Mouse (Mus musculus): ENCODE results near the gene Csnk1d.

The Csnk1d gene

DNA sequence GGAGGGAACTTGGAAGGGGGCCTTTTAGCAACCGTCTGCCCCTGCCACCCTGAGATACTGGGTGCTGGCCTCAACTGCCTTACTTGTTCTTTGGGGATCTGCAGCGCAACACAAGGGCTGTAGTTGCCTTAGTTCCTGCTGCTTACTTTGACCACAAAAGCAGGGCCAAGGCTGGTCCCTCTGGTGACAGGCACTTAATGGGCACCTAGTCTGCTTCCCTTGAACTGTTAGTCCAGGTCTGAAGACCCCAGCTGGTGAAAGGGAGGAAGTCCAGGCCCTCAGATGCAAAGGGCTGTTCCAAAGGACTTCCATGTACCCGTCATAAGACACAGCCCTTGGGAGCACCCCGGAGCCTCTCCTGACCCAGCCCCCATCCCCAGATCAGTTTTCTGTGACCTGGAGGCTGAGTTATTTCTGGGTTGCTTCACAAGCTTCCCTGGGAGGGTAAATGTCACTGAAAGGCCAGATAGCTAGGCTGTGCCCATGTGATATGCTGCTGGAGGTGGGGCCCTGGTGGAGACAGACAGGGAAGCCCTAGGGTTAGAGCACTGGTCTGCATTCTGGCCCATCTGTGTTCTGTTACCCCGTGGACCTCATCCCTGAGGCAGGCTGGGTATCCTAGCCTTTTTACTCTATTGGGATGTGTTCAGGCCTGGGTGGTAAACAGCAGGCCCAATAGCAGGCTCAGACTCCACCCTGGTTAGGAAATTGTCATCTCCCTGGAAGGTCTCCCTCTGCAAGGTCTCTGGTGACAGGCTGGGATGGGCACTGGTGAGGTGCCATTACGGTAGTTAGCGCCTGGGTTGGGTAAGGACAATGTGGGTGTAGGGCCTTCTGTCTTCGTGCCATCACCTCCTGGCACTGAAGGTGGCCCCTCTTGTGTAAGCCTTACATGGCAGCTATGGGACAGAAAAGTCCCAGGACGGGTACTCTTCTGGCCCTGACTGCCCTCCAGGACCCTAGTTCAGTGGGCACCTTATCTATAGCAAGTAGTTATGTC lies 39.1 kb downstream of the Csnk1d start:
- no peak for DNase-seq (ENCODE audit: low read depth, low spot score)

DNA sequence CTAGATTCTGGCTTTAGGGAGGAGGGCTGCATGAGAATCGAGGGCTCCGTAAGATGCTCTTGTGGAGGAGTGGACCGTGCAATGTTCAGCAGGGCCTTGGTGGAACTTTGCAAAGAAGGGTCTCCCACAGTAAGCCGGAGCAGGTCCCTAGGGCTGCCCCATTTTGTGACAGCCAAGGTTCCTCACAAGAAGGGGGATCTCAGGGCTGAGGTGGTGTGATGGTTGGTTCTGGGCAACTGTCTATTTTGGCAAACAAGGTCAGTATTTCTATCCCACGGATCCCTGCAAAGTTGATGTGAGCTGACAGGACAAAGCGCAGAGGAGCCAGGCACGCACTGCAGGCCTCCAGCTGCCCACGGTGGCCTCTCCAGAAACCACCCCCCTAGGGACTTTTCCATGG lies 39.9 kb downstream of the Csnk1d start:
- DNase-seq (ENCODE audit: low read depth, low spot score): no peak

DNA sequence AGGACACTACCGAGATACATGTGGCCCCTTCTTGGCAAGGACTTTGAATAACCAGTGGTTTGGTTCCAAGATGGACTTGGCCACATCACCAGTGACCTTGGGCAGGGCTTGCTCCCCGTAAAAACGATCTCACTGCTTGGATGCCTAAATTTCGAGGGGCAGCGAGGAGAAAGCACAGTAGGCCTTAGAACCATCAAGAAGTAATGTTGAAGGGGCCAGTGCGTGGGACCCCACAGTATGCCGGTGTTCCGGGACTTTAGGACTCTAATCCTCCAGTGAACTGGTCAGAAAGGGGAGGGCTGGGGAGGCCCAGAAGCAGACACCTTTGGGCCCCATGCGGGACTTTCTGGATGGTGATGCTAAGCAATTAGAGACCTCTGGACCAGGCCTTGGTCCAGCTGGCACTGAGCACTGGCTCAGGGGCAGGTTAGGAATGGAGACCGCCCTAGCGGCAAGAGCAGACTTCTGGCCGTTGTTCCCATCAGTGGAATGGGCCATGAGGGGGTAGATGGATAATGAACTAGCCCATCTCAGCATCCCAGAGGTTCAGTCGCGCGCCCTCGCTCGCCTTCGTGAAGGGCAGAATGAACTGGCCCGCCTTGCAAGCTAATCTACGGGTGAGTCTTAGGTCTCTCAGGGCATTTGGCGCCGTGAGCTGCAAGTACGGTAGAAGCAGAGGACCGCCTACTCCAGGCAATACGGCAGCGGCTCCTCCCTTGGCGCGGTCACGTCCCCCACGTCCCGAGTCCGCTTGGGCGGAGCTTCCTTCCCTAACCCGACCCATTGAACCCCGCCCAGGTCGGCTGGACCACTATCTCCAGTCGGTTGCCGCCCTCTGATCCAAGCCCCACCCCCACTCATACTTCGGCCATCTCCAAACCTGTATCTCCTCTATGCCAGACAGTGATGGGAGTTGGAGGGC lies 40.6 kb downstream of the Csnk1d start:
- DNase-seq (ENCODE audit: low read depth, low spot score): peak; percentile 61

DNA sequence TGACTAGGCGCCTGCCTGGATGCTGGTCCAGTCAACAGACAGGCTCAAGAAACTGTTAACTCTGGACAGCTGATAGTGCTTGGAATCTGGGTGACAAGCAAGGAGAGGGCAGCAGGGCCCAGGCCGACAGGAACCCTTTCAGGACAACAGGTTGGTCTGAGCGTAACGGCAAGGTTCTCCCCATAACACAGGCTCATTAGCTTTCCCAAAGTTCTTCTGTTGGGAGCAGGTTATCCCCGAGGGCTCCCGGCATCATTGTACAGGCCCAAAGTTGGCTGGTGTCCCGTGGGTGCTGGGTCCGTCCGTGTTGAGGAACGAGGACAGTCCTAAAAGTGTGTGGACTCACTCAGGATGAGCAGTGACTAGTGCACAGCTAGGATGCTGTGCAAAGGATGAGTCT lies 41.3 kb downstream of the Csnk1d start:
- no peak for DNase-seq (ENCODE audit: low read depth, low spot score)

DNA sequence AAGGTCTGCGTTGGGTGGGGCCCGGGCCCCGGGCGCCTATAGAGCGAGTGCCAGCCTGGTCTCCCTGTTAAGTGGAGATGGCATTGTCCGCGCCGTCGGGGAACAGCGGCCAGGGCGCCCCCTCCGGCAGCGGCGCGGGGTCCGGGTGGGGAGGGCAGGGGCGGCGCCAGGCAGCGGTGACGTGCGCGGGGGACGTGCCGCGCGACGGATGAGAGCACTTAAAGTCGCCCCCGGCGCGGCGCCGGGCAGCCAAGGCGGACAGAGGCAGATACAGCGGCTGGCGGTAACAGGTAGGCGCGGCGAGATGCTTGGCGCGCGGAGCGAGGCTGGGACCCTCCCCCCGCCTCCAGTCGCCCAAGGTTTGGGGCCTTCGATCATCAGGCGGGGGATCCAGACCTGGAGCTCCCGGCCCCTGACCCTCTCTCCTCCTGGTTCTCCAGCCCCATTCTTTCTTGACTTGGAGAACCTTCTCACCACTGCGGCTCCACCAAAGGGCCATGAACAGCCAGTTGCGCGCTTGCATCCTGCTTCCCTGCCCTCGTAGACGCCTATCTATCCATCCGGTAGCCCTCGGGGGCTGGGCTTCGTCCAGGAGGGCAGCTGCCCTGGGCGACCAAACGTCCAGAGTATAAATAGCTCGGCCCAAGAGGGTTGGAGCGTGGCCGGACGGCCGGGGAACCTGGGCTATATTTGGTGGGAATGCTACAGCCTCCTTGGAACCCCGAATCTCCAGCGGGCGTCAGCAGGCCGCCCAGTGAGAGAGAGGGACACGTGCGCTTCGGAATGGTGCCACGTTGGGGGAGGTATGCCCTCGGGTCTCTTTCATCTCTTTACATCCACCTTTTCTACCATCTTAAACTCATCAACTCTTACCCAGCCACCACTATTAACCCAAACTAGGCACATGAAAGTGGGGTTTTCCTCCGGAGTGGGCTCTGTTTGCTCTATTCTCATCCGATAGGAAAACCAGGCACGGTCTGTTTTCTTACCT lies 42.0 kb downstream of the Csnk1d start:
- DNase-seq (ENCODE audit: low read depth, low spot score): no peak

DNA sequence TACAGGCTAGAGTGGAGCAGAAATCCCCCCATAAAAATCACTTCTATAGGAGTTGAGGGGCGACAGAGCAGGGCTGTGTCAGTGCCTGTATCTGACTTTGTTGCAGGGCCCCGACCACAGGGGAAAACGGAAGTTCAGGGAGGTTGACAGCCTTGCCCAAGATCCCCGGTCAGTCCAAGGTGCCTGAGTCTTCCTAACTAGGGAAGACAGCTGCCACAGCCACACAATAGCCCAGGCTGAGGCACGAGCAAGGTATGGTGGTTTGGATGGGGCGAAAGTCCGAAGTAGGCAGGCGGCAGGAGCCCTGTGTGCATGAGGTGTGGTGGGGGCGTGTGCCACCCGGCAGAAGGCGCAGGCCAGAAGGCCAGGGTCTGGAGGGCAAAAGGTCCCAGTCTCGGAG lies 42.8 kb downstream of the Csnk1d start, which contains the start of gene Slc16a3:
Slc16a3 (plus strand) TSS at position 153 of the 400 bp plus-strand sequence.
- no peak for DNase-seq (ENCODE audit: low read depth, low spot score)

DNA sequence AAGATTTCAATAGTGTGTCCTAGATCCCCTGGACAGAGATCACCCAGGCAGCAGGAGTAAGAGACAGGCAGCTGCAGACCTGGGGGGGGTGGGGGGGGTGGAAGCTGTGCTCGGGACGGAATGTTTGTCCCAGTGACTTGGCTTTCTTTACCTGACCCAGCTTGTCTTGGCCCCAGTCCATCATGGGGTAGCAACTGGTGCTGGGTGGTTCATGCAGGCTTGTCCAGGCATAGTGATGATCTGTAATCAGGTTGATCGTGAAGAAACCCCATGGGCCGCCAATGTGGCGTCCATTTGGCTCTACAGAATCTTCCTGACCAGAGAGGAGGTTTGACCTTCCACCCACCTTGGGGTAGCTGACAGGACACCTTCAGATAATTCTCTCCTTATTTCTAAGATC lies 45.2 kb downstream of the Csnk1d start:
- DNase-seq (ENCODE audit: low read depth, low spot score): no peak

DNA sequence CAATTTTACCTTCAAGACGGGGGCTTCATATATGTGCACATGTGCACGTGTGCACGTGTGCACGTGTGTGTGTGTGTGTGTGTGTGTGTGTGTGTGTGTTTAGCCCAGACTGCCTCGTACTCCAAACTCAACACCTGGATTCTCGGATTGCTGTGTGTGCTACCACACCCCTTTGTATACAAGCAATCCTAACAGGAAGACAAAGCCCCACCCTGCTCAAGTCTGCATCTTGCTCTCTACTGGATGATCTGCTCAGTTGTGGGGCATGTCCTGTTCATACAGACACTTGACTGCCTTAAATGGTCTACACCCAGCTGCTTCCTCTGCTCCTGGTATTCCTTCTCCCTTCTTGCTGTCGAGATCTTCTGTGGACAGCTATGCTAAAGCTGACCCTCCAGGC lies 45.9 kb downstream of the Csnk1d start:
- no peak for DNase-seq (ENCODE audit: low read depth, low spot score)

DNA sequence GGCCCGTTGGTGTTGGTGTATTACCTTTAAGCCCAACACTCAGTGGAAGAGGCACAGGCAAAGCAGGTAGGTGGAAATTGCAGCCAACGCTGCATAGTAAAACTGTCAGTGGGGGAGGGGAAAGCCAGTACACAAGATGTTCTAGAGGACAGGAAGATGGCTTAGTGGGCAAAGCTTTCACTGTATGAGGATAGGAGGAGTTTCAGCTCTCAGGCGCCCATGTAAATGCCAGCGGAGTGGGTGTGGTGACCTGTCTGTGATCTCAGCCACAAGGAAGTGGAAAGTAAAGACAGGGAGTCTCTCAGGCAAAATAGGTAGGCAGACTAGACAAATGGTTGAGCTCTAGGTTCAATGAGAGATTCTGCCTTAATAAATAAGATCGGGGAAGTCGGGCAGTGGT lies 50.2 kb downstream of the Csnk1d start:
- no peak for DNase-seq (ENCODE audit: low read depth, low spot score)

DNA sequence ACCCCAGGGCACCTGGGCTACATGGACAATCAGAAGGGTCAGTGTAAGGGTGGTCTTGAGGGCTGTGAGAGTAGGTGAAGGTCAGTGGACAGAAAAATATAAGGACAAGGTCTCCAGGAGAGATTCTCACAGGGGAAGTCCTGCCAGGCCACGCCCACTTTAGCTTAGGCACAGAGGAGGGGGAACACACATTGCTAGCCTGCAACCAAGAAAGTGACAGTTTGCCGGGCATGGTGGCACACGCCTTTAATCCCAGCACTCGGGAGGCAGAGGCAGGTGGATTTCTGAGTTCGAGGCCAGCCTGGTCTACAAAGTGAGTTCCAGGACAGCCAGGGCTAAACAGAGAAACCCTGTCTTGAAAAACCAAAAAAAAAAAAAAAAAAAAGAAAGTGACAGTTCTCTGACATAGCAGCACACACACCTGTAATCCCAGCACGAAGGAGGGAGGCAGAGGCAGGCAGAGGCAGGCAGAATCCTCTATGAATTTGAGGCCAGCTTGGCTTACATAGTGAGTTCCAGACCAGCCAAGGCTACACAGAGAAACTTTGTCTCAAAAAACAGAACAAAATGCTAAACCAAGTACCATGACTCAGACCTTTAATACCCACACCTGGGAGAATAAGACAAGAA lies 51.3 kb downstream of the Csnk1d start:
- no peak for DNase-seq (ENCODE audit: low read depth, low spot score)

DNA sequence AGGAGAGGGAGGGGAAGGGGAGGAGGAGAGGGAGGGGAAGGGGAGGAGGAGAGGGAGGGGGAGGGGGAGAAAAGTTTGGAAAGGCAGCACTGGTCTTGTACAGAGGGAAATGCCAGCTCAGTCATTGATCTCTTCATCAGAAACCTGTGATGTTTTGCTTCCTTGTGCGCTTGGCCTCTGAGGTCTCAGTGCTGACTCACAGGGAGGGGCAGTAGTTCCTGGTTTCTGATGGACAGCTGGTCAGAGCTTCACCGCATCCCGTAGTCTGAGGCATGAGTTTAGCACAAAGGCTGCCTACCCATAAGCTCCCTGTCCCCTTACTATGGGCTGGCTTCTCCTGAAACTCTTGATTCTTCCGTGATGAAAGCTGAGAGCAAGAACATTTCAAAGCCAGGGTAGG lies 52.3 kb downstream of the Csnk1d start:
- DNase-seq (ENCODE audit: low read depth, low spot score): no peak

DNA sequence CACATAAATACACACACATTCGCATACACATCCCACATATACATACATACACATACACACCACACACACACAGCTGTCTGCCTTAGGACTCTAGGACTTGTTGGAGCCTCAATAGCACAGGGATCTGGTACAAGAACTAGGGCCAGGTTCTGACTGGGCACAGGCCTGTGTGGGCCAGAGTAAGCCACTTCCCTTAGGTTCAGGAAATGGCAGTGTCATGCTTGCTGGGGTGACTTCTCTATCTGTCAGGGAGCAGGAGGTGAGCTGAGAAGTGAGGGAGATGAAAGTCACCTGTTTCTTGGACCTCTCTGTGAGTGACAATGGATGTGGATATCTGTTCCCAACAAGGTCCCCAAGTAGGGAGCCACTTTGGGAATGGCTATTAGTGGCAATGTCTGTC lies 53.2 kb downstream of the Csnk1d start:
- DNase-seq (ENCODE audit: low read depth, low spot score): no peak

DNA sequence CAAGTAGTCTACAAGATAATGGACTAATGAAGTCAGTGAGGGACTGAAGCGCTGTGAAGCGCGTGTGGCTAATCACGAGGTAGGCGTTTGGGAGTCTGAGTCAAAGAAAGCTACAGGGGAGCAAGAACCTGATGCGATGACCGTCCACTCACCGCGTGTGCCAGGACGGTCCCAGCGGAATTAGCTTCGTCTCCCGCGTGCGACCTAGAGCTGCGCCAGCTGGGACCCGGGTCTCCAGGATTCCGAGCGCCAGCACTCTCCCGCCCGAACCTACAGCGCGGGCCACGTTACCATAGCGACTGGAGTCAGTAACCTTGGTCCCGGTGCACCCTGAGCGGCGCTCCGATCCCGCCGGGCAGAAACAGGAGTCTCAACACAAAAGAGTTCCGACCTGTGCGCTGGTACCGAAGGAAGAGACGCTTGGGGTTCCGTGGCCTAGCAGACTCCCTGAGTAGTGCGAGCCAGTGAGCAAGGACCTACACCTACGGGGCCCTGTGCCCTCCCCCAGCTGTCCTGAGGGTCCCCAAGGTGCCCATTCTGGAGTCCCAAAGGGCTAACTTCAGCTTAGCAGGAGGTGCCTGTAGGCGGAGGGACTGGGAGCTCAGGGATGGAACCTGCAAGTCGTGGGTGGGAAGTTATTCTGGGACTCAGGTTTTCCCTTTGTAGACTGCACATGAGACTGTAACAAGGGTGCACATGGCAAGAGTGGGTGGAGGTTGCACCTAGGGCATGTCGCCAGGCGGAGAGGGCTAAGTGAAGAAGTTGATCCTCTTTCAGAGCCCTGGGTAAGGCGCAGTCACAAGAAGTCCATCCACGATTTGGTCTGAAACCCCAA lies 58.3 kb downstream of the Csnk1d start, which contains the start of gene Ccdc57:
Ccdc57 (minus strand) TSS at position 309 of the 835 bp plus-strand sequence.
- peak; percentile 78 for DNase-seq (ENCODE audit: low read depth, low spot score)

DNA sequence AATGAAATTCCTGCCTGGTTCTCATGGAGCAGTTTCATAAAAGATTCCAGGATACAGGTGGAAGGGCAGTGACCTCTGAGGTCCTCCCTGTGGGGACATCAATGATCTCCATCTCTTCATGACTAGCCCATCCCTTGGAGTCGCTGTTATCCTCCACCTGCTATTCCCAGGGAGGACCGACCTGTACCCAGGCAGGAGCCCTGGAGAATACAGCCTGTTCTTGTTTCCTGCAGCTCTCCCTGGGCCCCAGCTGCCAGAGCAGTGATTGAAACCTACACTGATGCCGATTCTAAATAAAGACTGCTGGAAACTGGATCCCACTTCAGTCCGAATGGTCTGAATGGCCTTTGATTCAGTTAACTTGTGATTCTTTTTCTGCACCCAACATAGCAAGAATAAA lies 59.7 kb downstream of the Csnk1d start:
- no peak for DNase-seq (ENCODE audit: low read depth, low spot score)

DNA sequence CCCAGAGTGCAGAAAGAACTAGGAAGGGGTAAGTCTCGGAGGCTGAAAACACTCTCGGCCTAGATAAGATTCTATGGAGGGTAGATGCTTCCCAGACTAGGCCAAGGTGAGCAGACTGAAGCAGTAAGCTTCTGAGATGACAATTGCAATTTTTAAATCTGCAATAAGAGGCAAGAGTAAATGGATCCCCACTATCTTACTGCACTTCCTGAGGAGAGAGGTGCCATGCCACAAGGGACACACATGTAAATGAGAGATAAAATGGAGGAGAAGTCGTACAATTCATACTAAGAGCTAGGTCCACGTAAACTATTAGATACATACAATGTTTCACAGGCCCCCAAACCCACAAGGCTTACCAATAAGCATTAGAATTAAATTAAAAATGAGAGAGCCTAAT lies 62.7 kb downstream of the Csnk1d start:
- no peak for DNase-seq (ENCODE audit: low read depth, low spot score)

DNA sequence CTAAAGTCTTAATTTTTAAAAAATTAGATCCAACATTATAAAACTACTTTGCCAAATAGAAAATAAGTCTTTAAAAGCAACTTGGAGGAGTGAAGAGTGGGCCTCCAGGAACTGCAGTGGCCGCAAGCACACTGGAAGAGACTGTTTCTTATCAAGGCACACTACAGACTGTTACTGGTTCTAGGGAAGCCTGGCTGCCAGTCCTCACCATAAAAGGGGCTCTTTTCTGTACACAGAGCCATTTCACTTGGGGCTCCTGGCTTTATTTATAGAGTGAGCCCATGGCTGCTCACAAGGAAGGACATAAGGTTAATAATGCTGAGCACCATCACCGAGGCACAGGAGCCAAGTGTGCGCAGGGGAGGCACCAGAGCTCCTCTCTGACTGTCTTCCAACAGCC lies 68.6 kb downstream of the Csnk1d start:
- DNase-seq (ENCODE audit: low read depth, low spot score): no peak

DNA sequence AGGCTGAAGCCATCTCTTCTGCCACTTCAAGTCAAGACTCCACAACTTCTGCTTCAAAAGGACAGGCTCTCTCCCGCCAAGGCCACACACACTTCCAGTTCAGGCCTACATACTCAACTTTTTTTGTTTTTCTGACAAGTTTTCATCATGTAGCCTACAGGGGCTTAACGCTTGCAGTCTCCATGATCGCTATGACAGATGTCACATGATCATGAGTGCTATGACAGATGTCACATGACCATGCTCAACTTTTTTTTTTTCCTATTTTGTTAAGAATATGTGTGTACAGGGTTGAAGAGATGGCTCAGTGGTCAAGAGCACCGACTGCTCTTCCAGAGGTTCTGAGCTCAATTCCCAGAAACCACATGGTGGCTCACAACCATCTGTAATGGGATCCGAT lies 73.4 kb downstream of the Csnk1d start:
- no peak for DNase-seq (ENCODE audit: low read depth, low spot score)

DNA sequence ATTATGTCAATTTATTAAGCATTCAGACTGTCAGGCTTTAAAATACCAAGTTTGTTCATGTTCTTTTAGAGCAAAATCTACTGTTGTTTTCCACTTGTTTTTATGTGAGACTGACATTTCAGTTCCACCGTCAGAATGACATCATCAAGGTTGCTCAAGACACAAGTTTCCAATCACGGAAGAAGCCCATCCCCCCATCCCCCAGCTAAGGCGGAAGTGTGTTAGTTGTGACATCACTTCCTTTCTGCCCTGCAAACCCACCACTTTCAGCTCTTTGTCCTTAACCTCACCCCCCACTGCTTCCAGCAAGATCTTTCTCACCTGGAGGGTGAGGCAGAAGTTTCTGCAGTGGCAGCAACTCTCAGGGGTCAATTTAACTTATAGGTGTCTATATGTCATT lies 74.7 kb downstream of the Csnk1d start:
- DNase-seq (ENCODE audit: low read depth, low spot score): no peak

DNA sequence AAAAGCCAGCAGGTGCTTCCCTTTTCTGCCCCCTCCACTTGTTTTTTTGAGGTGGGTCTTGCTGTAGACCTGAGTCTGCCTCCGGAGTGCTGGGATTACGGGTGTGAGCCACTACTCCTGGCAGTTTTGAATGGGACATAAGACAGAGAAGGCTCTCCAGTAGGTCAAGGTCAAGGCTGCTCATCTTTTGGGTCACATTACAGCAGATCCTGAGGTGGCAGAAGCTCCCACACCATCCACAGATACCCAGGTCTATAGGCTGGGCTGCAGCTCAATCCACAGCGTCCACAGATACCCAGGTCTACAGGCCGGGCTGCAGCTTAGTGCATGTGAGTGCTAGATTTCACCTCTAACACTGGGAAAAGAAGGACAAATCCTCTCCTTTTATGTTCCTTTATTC lies 77.3 kb downstream of the Csnk1d start:
- DNase-seq (ENCODE audit: low read depth, low spot score): no peak
